Mouse (Mus musculus) gastrocnemius, adult 18-20 months (tissue): ENCODE measurements at regions not wholly inside any gene's neighbourhood (a gene's known extent, or its start where the extent isn't known, plus 50 kb on each side); places are given as distances from the start of the nearest gene placed in this dataset.

Source experiments
- DNase-seq: peaks from one replicate; pipeline ENCODE4 v3.0.0; 2021; ENCODE audit warnings: low spot score

DNA sequence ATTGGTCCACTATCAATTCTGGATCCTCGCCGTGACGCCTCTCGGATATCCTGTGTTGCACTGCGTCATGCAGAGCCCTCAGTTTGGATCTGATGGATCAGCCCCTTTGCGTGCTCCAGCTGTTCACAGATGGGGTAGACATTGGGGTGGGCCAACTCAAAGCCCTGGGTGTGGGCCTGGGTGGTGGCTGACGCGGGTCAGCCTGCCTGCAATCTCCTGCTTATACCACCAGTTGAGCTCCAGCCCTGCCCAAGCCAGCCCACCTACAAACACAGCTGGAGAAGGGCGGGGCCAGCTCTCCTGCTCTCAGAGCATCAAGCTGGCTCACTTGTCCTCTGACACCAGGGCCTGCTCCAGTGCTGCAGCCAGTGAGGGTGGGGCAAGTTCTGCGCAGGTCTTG lies 73.1 kb downstream of the Rps15a start:
- DNase-seq = no peak

DNA sequence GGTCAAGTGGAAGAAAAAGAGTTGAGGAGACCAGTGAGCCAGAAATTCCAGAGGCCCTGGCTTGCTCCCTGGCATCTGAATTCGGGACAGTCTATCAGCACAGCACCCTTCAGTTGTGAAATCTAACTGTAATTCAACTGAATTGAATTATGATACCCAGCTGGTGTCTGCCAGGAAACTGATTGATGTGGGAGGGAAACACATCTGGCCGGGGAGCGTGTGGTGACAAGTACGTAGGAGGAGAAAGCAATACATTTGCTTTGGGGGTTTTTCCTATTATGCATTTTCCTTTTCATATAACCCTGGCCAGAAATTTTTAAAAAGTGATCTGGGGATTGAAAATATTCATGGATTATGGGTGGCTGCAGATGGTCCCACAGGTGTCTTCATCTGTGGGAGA lies 76.1 kb downstream of the Rps15a start:
- no peak for DNase-seq

DNA sequence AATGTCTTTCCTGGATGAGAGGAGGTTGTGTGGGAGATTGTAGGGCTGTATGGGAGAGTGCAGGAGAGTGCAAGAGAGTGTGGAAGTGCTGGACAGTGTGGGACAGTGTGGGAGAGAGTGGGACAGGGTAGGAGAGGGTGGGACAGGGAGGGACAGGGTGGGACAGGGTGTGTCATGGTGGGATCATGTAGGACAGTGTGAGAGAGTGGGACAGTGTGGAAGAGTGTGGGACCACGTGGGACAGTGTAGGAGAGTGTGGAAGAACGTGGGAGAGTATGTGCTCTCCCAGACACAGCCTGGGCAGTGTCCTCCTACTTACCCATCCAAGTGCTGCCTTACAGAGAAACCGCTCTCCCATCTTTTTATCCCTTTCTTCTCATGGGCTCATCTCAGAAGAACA lies 78.9 kb downstream of the Rps15a start:
- no peak for DNase-seq

DNA sequence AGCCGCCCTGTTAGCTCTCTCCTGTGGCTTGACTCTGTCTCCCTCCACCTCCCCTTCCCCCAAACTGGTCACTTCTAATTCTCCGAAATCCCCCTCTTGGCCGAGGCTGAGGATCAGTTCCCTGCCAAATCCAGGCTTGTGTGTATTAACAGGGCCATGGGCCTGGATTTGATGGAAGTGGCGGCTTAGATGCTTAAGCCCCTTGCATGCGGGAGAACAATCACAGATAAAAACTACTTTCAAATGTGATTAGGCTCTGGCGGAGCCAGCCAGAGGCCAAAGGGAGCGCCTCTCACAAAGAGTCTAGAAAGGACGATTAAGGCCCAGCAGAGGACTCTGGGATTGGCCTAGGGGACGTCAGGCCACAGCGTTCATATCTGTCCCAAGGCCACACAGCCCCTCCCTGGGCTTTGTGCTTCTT lies 89.9 kb downstream of the Rps15a start:
- DNase-seq = no peak

DNA sequence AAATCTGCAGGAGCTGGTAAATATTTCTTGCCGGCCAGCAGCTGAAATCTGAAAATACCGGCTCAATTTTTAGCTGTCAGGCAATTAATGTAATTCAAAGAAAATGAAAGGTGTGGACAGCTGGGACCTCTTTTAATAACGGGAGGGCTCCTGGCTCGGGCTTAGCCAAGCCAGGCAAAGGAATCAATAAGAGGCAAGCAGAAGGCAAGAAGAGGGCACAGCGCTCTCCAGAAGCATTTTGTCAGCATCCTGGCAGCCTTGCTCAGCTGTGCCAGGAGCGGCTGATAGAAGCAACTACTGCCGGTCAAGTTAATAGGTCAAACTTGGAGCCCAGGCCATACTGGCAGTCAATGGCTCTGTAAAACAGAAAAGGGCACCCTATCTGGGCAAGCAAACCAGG lies 111.4 kb downstream of the Rps15a start:
- DNase-seq = no peak

DNA sequence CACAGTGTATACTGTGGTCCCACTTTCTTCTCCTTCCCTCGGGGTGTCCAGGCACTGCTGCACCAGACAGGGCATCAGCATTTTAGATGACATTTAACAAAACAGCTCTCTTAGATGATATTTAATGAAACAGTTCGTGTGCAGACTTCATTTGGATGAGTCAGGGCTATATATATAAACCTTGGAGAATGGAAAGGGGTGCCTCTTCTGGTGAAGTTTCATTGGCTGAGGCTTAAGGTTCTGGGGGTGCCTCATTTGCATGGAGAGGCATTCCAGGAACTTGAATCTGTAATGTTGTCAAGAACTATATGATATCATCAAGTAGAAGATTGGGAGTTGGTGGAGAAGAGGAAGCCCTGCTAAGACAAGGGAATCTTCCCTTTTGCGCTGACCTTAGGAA lies 114.1 kb downstream of the Rps15a start:
- no peak for DNase-seq

DNA sequence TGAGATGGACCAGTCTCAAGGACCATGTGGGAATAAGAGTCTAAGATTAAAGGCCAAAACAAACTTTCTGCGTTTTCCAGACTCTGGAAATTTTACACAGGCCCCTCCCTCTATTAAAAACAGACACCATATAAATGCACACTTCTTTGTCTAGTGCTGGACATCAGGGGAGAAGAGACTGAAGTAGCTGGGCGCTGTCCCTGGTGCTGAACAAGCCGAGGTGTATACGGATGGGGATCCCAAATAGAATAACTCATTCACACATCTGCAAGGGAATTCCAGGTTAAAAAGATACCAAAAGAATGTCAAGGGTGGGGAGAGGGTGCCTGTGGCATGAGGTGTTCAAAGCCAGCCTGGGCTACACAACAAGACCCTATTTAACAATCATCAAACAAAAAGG lies 114.9 kb downstream of the Rps15a start:
- no peak for DNase-seq

DNA sequence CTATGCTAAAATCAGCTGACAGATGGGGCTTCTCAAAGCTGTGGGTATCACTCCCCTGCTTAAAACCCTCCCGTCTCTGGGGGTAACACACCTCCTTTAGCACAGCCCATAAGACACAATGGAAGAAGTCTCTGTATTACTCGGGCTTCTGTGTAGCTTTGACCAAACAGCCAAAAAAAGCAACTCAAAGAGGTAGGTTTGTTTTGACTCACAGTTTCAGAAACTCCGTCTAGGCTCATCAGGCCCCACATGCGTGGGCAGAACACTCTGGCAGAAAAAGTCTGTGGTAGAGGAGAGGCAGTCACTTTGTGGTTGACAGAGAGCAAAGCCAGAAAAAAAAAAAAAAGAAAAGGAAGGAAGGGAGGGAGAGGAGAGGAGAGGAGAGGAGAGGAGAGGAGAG lies 133.8 kb downstream of the Rps15a start:
- no peak for DNase-seq

DNA sequence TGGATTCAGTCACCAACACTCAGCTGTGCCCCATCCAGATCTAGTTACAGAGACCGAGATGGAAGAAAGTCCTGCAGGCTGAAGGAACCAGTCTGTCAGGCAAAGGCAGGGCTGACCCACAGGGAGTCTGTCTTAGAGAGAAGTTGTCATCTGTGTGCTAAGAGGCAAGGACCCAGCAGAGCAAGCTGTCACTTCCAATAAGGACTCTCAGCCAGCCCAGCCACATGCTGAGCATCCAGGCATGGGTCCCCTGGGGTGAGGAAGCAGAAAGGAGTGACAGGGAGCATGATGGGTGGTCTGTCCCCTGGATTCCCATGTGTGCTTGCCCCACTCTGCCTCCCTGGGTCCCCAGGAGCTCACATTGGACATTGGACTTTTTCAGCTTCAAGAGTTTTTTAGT lies 144.8 kb downstream of the Rps15a start:
- DNase-seq = no peak

DNA sequence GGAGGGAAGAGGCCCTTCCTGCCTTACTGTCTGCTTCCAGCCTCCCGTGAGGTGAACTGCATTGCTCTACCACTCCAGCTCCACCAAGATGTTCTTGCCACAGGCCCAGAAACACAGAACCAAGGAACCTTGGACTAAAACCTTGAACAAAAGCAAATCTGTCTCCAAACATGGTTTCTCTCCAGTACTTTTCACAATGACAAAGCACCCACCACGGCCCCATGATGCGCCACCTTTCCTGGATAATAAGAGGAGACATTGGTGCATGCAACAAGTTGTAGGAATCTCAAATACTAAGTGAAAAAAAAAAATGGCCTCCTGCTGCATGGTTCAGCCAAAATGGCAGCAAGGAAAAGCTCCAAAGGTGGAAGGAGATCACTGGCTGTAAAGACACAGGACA lies 172.6 kb downstream of the Rps15a start:
- DNase-seq = no peak

DNA sequence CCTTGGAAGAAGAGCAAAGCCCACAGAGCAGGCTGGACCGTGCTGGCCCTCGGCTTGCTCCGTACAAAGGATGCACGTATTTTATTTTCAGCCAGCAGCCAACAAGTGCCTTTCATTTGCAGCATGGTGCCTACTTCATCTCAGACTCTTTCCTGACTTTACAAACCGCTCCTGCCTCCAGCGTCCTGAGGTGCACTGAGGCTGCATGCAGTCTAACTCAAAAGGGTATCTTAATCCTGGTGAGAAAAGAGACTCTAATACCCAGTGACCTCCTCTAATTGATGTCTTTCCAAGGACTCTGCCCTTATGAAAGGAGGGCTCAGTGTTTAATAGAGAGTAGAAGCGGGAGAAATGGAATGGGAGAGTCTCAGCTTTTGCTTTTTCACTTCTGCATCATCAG lies 176.4 kb downstream of the Rps15a start:
- DNase-seq = no peak

DNA sequence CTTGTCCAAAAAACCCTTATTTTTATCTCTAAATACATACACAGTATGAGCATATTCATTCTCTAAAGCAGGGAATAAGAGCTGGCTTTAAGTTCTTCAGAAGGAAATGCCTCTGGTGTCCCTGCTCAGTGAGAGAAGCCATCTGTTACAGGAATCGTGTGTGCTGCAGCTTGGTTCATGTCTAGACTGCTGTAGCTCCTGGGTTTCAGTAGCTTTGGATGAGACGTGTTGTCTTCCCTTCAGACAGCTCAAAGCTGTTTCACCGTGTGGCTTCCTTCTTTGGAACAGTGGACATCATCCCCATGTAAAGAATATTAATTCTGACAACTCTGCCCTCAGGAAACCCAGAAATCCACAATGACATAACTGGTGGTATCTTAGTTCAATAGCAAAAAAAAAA lies 181.1 kb downstream of the Rps15a start:
- no peak for DNase-seq

DNA sequence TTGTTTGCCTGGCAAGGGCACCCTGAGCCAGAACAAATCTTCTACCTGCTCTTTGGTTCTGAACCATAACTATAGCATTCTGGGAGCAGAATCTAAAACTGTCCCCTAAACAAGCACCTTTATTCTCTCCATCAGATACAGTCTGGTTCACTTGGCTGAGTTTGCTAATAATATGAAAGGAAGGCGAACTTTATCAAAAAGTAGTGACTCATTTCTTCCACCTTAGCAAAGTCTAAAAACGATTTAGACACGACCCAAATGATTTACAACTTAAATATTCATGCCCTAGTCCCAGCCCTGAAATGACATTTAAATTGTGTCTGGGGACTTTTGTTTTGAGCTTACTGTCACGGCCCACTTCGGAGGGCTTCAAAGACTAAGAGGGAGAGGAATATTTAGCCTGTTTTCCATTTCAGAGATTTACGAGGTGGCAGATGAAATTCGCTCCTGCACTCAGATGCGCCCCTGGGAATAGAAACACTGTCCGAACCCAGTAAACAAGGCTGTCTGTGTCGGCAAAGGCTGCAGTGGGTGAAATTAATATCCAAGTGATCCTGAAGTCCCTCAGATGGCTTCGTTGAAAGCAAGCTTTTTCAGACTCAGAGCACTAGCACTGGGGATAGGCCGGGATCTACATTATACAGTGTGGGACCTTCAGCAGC lies 184.6 kb downstream of the Rps15a start:
- no peak for DNase-seq

DNA sequence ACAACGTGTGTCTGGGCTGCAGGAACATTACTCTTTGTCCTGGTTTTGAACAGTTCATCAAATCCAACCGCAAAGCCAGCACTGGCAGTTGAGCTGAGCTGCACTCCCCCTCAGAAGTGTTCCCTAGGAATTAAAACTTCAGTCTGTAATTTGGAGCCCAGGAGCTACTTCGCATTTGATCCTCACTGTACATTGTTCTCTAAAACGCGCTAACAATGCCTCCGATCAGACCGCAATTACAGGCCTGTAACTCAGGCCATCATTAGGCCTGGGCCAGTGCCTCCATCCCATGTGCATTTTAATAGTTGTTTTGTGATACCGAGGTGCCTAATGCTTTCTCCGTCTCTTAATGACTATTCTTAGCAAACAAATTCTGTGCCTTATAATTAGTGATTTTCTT lies 185.6 kb downstream of the Rps15a start:
- DNase-seq = no peak

DNA sequence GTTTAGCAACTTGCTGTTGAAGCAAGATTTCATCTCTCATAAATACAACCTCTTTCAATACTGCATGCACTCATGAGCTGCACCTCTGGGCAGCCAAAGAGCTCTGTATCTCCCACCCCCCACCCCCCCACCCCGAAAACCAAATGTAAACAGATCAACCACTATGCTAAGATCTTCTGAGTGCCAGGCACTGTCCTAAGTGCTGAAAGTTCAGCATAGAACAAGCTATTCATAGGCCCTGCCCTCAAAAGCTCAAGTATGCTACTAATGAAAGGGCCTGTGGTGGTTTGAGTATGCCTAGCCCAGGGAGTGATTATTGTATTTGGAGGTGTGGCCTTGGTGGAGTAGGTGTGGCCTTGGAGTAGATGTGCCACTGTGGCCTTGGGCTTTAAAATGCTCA lies 189.6 kb downstream of the Rps15a start:
- DNase-seq = no peak

DNA sequence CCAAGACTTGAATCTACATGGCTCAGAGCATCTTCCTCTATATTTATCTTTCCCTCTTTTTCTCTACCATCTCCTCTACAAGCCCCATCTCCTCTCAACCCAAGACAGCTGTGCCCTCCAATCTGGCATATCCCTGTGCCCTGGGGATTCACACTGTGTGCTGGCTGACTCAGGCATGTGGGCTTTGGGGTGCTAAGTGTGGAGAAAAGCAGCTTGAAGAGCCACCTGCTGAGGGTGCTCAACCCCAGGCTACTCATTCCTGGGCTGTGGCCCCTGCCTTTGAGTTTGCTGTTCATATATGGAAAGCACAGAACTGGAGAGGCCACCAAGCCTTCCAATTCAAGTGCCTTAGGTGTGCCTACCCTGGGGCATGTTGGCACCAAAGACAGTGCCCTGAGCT lies 193.7 kb downstream of the Rps15a start:
- no peak for DNase-seq

DNA sequence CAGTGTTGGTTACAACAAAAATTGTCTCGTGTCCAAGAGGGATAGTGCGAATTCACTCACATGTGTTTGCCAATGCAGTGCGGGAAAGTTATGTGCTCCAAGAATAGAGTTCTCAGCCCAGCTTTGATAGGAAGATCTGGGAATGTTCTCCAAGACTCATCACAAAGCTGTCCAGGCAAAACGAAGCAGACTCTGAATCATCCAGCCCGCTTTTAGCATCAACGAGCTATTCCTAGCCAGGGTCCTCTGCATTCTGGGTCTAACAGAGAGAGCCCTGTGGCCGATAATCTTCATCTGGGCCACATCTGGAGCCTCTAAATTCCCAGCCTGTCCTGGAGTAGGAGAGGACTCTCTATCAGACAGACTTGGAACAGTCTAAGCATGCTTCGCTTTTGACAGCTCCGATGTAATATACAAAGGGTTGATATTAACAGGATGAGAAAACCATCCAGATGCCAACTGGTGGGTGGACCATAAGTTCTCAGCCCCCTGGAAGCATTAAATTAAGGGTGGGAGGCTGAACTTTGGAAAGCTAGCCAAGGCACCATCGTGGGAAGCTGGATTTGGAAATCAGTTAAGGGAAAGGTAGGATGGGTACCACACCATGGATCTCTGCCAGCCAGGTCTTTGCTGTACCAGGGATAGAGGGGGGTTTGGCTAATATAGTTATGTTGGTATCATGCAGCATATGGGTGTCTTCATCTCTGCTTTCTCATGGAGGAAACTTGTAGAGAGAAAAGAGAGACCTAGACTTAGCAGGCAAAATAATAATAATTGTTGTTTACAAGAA lies 197.6 kb downstream of the Rps15a start:
- no peak for DNase-seq

DNA sequence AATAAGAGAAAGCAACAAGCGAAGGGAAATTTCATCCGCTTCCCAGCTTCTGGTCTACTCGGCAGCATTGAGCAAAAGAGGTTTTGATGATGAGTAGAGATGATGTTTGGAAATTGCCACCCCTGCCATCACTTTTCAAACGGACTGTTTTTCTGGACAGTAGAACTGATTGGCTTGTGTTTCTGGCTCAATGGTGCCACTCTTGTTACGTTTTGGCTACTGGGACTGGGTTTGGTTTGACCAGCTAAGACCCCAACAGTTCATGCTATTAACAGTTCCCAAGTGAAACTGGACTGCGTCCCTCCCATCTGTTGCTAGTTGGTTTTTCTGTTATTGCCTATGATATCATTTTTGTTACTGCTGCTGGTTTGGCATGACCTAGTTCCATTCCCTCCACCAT lies 199.1 kb downstream of the Rps15a start:
- no peak for DNase-seq

DNA sequence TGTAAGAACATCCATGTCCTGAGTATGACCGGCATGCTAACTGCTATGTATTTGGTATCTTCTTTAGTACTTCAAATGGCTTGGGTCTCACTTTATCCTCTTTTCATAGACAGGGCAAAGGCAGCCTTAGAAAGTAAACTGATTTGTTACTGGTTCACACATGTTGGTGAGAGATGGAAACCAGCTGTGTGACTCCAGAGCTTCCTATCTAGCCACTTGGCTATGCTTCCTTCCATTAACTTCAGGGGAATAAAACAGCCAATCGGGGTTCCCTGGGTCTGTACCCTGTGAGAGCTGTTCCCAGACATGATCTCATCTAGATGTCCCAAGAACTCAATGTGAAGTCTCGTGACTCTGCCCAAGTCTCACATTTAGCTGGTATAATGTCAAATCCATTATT lies 203.5 kb downstream of the Rps15a start:
- DNase-seq = no peak

DNA sequence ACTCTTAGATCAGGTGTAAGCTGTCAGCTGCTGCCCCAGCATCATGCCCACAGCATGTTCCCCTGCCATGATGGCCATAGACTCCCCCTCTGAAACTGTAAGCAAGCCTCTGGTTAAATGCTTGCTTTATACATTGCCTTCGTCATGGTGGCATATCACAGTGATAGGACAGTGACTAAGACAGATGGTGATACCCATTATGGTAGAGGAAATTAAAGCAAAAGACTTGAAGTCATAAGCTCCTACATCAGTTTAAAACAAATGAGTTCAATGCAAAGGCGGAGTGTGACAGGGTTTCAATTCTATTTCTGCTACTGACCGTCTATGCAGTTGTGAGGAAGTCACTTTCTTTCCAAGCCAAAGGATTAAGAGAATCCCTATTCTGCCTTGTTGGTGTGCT lies 204.9 kb downstream of the Rps15a start:
- DNase-seq = no peak

DNA sequence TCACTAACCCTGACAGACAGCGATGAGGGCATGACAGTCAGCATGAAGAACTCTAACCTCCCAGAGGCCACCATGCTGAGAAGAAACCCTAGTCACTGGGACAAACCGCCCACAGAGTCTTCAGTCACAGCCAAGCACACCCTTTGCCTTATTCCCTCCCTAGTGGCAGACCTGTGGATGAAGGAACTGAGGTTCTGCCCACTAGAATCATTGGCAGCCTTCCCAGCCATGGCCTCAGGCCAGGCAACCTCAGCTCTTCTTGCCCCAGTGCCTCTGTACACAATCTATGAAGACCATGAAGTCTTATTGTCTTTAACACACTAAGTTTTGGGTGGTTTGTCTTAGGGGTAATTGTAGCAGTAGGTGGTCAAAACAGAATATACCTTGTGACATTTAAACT lies 219.5 kb downstream of the Rps15a start:
- DNase-seq = no peak

DNA sequence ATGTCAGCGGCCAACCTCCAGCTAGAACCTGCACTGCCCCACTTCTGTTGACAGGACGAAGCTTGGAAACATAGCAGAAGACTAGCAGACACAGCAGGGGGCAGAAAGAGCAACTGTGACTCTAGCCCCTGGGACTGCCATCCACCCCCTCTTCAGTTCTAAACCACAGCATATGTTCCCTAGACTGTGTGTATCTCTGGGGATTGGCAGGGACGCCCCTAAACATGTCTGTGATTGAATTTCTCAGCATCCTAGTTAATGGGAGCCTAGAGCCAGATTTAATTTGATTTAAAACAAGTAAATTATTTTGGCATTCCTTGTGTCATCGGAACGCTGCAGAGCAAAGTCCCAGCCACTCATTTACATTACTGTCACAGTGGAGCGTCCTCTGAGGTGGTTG lies 228.7 kb downstream of the Rps15a start:
- DNase-seq = no peak

DNA sequence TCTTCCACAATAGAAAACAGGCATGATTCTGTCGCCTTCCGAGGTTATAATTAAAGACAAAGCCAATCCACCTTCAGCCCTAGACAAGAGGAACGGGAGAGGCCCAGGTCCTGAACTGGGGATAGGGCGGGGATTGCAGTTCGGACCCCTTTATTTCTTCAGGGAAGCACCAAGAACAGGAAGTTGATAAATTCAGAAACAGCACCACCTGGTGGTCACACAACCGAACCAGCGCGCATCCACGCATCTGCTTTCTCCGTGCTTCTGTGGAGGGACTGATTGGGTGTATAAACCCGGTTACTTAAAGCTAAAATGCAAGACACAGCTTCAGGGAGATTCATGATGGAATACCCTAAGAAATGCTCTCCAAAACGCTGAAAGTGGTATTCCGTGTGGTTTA lies 233.2 kb downstream of the Rps15a start:
- peak; percentile 56 for DNase-seq

DNA sequence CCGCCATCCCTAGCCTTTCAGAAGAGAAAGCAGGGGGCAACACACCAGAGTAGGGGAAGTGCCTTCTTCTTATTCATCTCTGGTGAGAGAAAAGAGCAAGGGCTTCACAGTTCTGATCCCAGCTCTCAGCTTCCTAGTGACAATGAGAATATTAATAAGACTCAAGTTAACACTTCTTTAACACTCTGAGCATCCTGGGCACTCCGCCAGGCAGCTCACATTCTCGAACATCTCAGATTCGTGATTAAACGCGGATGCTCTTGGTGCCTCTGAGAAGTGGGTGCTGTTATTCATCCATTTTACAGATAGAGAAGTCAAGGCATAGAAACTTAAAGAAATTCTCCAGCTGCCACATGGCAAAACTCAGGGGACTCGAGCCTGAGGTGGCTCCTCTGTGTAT lies 237.1 kb downstream of the Rps15a start:
- DNase-seq = no peak
